Mouse (Mus musculus): ENCODE measurements around the gene P2rx3.

P2rx3 gene

DNA sequence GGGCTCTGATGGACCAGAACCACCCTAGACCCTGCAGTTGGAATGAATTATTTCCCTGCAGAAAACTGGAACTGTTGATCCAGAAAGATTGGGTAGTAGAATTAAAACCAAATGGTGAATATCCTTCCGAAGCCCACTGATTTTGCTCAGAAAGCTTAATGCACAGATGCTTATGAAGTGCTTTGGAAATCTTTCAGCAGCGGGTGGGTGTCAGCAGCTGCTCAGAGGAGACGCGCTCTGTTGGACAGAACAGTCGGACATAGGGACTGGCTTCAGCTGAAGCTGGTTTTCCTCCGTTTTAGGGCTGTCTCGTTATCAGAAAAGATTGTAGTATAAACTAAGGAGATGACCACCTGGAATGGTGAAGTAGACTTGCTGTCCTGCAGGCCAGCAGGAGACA lies 6.4 kb upstream of the P2rx3 start:
- no peak for DNase-seq (ENCODE audit: low spot score)

GRCm38 (mm10) chr2:85038336-85038735 lies 1.1 kb upstream of the P2rx3 start:
- no peak for DNase-seq (ENCODE audit: low spot score)

- DNase-seq (ENCODE audit: low spot score), result peak; percentile 55
Measured at GRCm38 (mm10) chr2:85036507-85037046, 685 bp downstream of the P2rx3 start.

DNA sequence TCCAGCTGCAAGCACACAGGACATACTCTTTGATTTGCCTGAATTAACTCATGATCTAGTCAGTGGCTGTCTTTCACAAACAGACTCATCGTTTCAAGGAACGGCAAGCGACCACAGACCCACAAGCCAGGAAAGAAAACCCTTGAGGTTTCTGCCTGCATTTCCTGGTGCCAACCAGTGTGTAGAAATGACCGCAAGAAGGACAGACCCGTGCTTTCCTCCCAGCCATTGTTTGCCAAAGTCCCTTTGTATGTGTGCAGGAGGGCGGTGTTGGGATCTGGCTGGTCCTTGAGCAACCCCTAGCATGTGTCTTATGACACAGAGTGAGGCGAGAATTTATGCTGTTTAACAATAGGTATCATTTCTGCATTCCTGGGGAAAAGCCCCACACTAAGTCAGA lies 3.1 kb downstream of the P2rx3 start:
- peak; percentile 54 for DNase-seq (ENCODE audit: low spot score)

GRCm38 (mm10) chr2:85033121-85033520 lies 4.1 kb downstream of the P2rx3 start:
- DNase-seq (ENCODE audit: low spot score), result peak; percentile 88

- no peak for DNase-seq (ENCODE audit: low spot score)
Measured at GRCm38 (mm10) chr2:85030989-85031388, 6.3 kb downstream of the P2rx3 start.

DNA sequence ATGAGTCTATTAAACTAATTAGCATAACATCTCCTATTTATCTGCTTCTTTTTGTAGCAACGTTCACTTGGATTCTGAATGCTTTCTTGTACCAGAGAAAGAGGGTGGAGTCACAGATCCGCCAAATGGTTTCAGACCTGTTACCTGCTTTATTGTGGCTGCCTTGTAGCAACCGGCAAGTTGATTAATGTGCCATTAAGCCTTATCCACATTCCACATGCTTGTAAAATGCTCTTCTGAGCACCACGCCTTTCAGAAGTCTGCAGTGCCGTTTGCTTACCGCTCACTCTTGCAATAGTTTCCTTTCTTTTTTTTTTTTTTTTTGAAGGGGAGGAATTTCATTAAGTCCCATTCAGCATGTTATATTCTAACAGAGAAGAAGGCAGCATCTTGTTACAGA lies 7.4 kb downstream of the P2rx3 start:
- no peak for DNase-seq (ENCODE audit: low spot score)

GRCm38 (mm10) chr2:85027281-85027680 lies 10.0 kb downstream of the P2rx3 start:
- DNase-seq (ENCODE audit: low spot score), result no peak

GRCm38 (mm10) chr2:85026178-85026577 lies 11.1 kb downstream of the P2rx3 start:
- DNase-seq (ENCODE audit: low spot score), result peak; percentile 64

DNA sequence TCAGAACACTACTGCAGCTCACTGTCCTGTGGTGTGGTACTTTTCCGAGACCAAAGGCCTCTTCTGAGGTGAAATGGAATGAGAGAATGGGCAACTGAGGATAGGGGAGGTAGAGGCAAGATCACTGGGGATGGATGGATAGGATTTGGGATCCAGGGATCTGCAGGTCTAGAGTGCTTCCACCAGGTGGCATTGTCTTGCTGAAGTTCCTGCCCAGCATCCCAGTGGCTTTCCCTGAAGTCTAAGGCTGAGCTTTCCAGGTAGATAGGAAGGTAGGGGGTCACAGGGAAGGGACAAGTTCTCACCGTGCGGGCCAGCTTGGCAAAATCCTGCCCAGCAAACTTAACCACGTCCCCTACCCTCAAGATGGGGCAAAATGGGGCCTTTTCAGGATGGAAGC lies 15.2 kb downstream of the P2rx3 start:
- DNase-seq (ENCODE audit: low spot score), result peak; percentile 70

DNA sequence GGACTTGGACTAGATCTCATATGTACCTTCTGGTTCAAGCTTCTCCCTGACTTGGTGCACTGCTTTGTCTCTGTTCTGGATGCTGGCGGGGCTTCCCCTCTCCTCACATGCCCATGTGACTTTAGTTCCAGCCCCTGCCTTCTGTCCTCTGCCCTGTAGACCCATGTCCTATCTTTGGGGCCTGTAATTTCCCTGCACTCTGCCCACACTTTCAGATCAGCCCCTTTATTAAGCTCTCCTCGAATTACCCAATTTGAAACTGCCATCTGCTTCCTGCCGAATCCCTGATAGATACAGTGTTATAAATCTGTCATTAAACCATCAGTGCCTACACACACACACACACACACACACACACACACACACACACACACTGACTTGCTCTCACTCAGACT lies 22.7 kb downstream of the P2rx3 start:
- peak; percentile 71 for DNase-seq (ENCODE audit: low spot score)

DNA sequence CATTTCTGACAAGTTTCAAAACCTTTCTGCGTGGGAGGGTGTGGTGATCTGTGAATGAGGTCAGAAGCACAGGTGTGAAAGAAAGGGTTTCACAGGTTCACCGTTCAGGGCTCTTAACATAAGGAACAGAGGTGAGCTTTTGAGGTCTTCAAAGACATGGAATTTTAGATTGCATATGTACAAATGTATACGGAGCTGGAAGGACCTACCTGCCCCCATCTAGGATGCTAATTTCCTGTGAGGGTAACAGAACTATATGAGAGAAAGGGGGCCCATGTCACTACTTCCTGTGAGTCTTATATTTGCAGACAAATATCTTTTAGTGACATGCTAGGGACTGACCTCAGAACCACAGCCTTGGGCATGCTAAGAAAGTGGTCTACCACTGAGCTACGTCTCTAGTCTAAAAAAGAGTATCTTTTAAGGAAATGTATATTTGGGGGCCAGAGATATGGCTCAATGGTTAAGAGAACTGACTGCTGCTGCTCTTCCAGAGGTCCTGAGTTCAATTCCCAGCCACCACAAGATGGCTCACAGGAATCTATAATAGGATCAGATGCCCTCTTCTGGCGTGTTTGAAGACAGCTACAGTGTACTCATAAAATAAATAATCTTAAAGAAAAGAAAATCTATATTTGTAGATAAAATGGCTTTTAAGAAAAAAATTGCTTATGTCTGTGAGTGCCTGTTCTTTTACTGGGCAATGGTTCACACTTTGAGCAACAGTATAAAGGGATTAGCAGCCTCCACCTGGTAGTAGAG lies 23.3 kb downstream of the P2rx3 start:
- DNase-seq (ENCODE audit: low spot score), result no peak

- DNase-seq (ENCODE audit: low spot score), result no peak
Measured at GRCm38 (mm10) chr2:85012679-85013078, 24.6 kb downstream of the P2rx3 start.

DNA sequence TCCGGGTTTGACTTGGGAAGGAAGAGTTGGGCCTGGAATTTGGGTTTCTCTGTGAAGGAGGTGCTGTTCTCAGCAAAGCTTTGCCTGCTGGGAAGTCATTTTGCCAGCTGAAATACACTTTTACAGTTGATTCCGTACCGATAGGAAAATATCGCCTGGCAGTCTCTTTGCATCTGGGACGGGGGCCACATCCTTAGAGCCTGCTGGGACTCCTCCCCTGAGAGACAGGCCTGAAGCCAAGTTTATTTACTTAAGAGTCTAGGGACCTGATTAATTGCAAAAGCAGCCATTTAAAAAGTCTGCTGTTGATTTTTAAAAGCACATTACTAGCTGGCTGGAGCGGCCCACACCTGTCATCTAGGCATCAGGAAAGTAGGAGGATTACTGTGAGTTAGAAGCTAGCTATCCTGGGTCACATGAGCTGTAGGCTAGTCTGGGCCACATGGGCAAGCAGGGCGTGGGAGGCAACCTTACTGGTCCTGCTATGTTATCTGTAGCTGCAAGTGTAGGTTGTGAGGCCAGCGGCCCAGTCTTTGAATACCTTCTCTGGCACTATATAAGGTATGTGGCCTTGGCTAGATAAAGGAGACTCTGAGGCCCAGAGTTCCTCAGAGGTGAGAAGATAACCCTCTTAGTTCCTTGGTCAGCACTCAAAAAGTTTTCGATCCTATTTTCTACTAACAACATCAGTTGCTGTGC lies 25.2 kb downstream of the P2rx3 start:
- DNase-seq (ENCODE audit: low spot score), result peak; percentile 85

GRCm38 (mm10) chr2:85009212-85009611 lies 28.1 kb downstream of the P2rx3 start:
- DNase-seq (ENCODE audit: low spot score), result no peak

- peak; percentile 57 for DNase-seq (ENCODE audit: low spot score)
Measured at GRCm38 (mm10) chr2:85007729-85008128, 29.5 kb downstream of the P2rx3 start.

DNA sequence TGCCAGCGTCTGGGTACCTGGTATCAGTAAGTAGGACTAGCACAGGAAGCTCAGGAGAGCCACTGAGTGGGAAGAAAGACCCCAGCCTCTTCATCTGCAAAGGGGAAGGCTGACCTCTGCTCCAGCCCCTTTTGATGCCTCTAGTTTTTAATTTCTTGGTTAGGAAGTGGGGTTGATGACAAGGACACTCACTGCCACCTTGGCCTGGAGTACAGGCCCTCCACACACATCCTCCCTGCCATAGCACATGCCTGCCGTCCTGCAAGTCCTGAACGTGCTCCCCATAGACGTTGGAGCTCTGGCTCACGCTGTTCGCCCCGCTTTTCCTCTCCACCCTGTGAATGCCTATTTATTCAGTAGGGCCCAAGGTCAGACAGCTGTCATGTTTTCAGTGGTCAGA lies 30.7 kb downstream of the P2rx3 start:
- no peak for DNase-seq (ENCODE audit: low spot score)

GRCm38 (mm10) chr2:85004341-85004740 lies 32.9 kb downstream of the P2rx3 start:
- peak; percentile 33 for DNase-seq (ENCODE audit: low spot score)

- DNase-seq (ENCODE audit: low spot score), result no peak
Measured at GRCm38 (mm10) chr2:85002575-85002974, 34.7 kb downstream of the P2rx3 start.

DNA sequence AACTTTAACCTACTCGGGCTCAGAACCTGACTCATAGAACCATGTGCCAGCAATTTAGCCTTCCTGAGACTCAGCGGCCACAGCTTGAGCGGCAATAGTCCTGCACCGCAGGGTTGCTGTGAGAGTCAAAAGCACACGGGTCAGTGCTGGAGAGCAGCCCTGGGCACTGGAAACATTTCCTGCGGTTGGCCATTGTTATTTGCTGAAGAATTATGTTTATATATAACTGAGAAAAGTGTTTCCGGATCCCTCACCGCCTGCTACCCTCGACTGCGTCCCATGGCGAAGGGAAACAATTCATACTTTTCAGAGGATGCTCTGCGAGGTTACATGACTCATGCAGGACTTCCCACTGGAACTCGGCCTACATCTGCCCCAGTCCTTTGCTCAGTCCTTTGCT lies 35.8 kb downstream of the P2rx3 start:
- peak; percentile 69 for DNase-seq (ENCODE audit: low spot score)

DNA sequence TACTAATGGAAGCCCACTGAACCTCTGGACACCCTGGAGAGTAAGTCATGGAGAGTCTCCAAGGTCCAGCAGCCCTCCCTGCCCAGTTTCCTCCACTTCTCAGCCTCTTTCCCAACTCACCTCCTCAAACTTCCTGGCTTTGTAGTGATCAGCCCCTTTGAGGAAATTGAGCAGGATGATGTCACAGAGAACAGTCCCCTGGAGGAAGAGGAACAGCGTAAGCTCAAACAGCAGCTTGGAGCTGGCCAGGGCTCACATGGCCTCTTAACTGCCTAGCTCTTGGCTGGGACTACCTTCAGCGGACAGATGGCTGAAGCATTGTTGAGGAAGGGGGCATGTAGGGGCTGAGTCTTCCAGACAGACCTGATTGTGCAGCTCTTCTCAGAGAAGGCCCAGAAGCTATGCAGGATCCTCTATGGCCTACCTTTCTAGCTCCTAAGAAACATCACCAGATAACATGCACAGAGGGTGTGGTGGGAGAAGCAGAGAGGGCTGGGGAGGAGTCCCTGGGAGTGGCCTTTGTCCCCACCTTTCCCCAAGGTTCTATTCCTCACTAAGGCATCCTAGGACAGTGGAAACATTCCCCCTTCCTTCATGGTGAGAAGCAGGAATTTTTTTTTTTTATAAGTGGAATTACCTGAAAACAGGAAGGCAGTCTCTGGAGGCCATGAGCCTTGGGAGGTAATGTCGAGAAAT lies 37.6 kb downstream of the P2rx3 start:
- DNase-seq (ENCODE audit: low spot score), result no peak

GRCm38 (mm10) chr2:84996376-84996775 lies 40.9 kb downstream of the P2rx3 start:
- DNase-seq (ENCODE audit: low spot score), result no peak

- no peak for DNase-seq (ENCODE audit: low spot score)
Measured at GRCm38 (mm10) chr2:84987930-84988329, 49.3 kb downstream of the P2rx3 start, which contains the start of gene Prg3. Gene Prg3, plus strand, starts transcription at chr2:84988215.

Measured in adipocyte (in vitro differentiated cells).